Mouse (Mus musculus) embryonic stem cell, embryonic (primary cell): ENCODE results near the gene Tcn2.

ENCODE experiments used
- CTCF ChIA-PET, 4 experiments: fragments of 300-600 bp in 2 of 4; fragments of 350-600 bp in 2 of 4; sonication (Branson Sonifier 250); formaldehyde crosslinking; loops; one replicate each; lab custom pipeline; 2022; ENCODE audit warnings: inconsistent platforms in 2 of 4; lab: Charles Lee
- POLR2A ChIA-PET, 4 experiments: fragments of 300-600 bp in 2 of 4; fragments of 350-600 bp in 2 of 4; sonication (Branson Sonifier 250); formaldehyde crosslinking; loops; one replicate each; lab custom pipeline; 2022; ENCODE audit warnings: antibody characterized with exemption in 4 of 4, inconsistent platforms in 1 of 4; lab: Charles Lee

Tcn2 gene

DNA sequence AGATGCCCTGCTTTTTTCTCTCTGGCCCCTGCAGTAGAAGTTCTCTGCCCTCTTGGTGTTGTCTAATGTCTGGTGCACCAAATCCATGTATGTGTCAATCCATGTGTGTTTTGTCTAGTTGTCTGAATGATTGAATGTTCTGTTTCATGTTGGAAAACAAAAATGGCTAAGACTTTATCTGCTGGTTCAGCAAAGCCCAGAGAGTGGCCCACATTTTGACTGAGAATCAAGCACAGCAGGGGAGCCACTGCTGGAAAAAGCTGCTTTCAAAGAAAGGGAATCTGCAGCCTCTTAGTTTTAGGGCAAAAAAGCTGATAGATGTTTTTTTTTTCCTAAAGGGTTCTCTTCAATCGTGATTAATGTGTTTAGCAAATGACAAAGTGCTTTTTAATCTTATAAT lies 14.4 kb upstream of the Tcn2 start:
- POLR2A ChIA-PET, result interaction anchor here in 3 of 4 experiments (0.6 to 2.5 kb wide), 11 partner anchors 9 to 657 kb away, joined by 3 to 14 read pairs (median 4); partner anchors contain the start of gene Pes1 (in 3 of the 3)
- CTCF ChIA-PET, result interaction anchor here in 1 of 4 experiments (2.3 kb wide), 1 partner anchor 26 kb away, joined by 7 read pairs; no protein-coding TSS in a partner anchor

DNA sequence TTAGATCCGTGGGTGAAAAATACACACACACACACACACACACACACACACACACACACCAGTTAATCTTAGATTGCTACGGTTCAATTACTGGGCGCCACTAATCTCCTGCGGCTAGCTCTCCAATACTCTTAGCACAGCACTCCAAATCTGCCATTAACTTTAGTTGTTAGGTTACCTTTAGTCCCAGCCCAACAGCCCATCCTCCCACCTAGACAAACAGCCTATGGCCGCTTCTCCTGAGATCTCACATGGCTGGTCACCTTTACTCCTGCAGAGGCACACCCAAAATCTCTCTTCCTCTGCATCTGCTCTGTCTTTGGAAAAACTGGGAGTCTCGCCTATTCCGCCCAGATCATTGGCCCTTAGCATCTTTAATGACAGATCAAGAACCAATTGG lies 9.4 kb upstream of the Tcn2 start:
- CTCF ChIA-PET, result interaction anchor here in 2 of 4 experiments (0.7 to 1.2 kb wide), 2 partner anchors 51 to 153 kb away, joined by 4 to 5 read pairs; no protein-coding TSS in a partner anchor
- POLR2A ChIA-PET, result interaction anchor here (0.6 to 2.3 kb wide), 7 partner anchors 10 to 177 kb away, joined by 3 to 9 read pairs (median 4); partner anchors contain the start of genes Pes1 (in 2 of the 4), Gal3st1 (in 1 of the 4) and Tcn2 (in 1 of the 4)

DNA sequence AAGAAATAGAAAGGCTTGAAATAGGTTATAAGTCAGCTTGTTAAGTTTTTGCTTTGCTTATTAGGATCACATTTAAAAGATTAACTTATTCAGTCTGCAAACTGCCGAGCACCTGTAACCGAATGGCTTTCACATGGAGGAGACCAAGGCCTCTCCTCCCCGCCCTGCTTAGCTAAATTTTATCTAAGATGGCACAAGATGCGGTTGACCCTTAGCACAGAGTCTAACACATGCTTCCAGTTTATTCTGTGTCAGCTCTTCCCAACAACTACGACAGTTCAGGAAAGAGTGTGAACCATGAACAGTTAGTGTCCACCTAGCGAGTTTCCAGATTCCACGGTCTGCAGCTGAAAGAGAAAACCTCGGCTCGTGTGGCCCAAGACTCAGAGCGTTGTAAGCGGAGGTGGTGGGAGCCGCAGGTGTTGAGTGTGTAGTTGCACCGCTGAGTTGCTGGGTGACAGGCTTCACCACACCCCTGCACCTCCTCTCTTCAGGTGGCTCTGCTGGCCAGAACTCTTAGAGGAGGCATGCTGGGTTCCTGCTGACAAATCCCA lies 5.4 kb upstream of the Tcn2 start:
- ChIA-PET POLR2A (interaction anchor here in 2 of 4 experiments (0.8 to 2.1 kb wide), 8 partner anchors 9 to 33 kb away, joined by 3 to 8 read pairs (median 5); partner anchors contain the start of genes Pes1 (in 2 of the 2) and Slc35e4 (in 2 of the 2)), CTCF (interaction anchor here in 2 of 4 experiments (0.8 to 1.3 kb wide), 4 partner anchors 16 to 102 kb away, joined by 3 to 4 read pairs (median 4); no protein-coding TSS in a partner anchor)

GRCm38 (mm10) chr11:3936318-3936717 lies 4.4 kb upstream of the Tcn2 start:
- ChIA-PET CTCF (interaction anchor here in 1 of 4 experiments (1.2 kb wide), 1 partner anchor 15 kb away, joined by 4 read pairs; no protein-coding TSS in a partner anchor), POLR2A (interaction anchor here in 2 of 4 experiments (0.7 to 1.8 kb wide), 6 partner anchors 9 to 287 kb away, joined by 3 to 7 read pairs (median 3); partner anchors contain the start of genes Morc2a (in 1 of the 2) and Pes1 (in 1 of the 2))

DNA sequence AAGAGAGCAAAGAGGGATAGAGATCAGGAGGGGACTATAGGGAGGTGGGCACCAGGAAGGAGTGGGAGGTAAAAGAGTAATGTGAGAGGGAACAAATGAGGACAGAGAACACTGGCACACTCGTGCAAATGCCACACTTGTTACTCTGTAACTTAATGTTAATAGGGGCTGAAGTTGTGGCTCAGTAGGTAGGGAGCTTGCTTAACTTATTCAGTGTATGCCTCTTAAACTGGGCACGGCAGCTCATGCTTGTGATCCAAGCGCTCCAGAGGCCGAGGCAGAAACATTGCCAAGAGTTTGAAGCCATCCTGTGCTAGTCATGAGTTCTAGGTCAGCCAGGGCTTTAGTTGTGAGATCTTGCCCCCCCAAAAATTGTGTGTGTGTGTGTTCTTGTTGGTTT lies 3.2 kb upstream of the Tcn2 start:
- ChIA-PET CTCF (interaction anchor here in 1 of 4 experiments (1.0 to 1.2 kb wide), 2 partner anchors 13 to 65 kb away, joined by 3 to 4 read pairs; no protein-coding TSS in a partner anchor), POLR2A (interaction anchor here in 2 of 4 experiments (0.9 to 1.8 kb wide), 6 partner anchors 10 to 29 kb away, joined by 3 to 7 read pairs (median 4); partner anchors contain the start of gene Pes1 (in 2 of the 2))

DNA sequence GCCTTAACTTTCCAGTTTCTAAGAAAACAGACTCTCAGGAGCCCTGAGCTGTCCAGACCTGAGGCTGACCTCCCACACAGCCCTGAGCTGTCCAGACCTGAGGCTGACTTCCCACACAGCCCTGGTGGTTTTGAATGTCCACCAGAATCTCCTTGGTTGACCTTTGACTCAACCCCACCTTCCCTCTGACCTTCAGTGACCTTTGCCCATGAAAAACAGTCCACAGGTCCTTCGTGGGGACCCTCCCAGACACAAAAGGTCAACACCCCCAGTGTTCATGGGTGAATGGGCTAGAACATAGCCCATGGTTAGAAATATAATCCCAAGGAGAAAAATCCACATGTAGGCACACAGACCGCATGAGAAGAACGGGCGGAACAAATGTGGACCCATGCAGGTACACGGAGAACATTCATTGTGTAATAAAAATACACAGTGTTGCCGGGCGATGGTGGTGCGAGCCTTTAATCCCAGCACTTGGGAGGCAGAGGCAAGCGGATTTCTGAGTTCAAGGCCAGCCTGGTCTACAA lies 1.9 kb upstream of the Tcn2 start:
- ChIA-PET CTCF (no interaction called here), POLR2A (interaction anchor here in 2 of 4 experiments (1.0 to 3.2 kb wide), 2 partner anchors 30 to 65 kb away, joined by 3 to 30 read pairs; partner anchors contain the start of gene Pes1 (in 1 of the 2))

DNA sequence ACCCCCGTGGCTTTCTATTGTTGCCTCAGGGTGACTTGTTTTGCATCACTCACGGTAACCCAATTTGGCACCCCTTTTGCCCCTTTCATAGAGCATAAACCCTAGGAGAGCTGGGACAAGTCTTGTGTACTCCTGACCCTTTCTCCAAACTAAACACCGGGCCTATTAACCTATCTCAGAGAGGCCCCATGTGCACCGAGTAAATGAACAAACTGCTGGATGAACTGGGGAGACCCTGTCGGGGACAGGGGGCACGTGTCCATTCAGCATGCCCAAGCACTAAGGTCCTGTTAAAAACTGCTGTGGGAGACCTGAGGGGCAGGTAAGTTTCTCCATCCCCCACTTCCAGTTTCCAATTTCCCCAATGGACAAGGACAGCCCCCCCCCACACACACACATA lies 1.0 kb downstream of the Tcn2 start:
- POLR2A ChIA-PET, result interaction anchor here in 3 of 4 experiments (0.6 to 3.2 kb wide), 23 partner anchors 9 to 1127 kb away, joined by 3 to 30 read pairs (median 5); partner anchors contain the start of genes Pes1 (in 3 of the 3), Slc35e4 (in 2 of the 3), 4921536K21Rik (in 1 of the 3) and Gal3st1 (in 1 of the 3)
- CTCF ChIA-PET, result interaction anchor here (0.6 to 2.7 kb wide), 12 partner anchors 9 to 584 kb away, joined by 3 to 25 read pairs (median 4); partner anchors contain the start of genes Slc35e4 (in 2 of the 4) and Gal3st1 (in 1 of the 4)

GRCm38 (mm10) chr11:3930019-3930418 lies 1.9 kb downstream of the Tcn2 start:
- POLR2A ChIA-PET, result no interaction called here

GRCm38 (mm10) chr11:3925916-3926315 lies 6.0 kb downstream of the Tcn2 start:
- ChIA-PET CTCF (no interaction called here), POLR2A (interaction anchor here in 2 of 4 experiments (0.6 to 1.9 kb wide), 3 partner anchors 21 to 68 kb away, joined by 3 to 6 read pairs (median 5); partner anchors contain the start of gene Pes1 (in 1 of the 2))

More at GRCm38 (mm10) chr11:3930019-3930418, 1.9 kb downstream of the Tcn2 start:
- CTCF ChIA-PET, result interaction anchor here in 2 of 4 experiments (2.1 to 2.7 kb wide), 2 partner anchors 9 kb away, joined by 14 to 25 read pairs; no protein-coding TSS in a partner anchor

DNA sequence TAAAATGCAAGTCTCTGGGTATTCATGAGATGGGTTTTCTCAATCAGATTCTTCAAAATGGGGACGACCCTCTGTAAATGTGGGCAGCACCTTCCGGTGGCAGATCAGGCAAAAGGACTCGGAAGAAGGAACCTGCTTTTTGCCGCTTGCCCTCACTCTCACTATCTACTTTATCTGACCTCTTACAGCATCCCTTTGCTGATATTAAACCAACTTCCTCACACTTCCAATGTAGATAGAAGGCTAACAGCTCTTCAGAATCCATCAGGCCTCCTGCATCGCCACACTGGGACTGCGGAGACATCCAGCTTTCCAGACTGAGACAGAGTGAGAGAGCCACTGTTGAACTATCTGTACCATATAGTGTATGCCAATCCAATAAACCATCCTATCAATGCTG lies 9.2 kb downstream of the Tcn2 start:
- ChIA-PET CTCF (interaction anchor here in 3 of 4 experiments (0.8 to 2.6 kb wide), 5 partner anchors 9 to 89 kb away, joined by 3 to 10 read pairs (median 7); partner anchors contain the start of genes Osbp2 (in 1 of the 3) and Tcn2 (in 1 of the 3)), POLR2A (interaction anchor here in 3 of 4 experiments (1.1 to 3.3 kb wide), 5 partner anchors 9 to 41 kb away, joined by 3 to 19 read pairs (median 5); partner anchors contain the start of genes Pes1 (in 2 of the 3) and Tcn2 (in 1 of the 3))

DNA sequence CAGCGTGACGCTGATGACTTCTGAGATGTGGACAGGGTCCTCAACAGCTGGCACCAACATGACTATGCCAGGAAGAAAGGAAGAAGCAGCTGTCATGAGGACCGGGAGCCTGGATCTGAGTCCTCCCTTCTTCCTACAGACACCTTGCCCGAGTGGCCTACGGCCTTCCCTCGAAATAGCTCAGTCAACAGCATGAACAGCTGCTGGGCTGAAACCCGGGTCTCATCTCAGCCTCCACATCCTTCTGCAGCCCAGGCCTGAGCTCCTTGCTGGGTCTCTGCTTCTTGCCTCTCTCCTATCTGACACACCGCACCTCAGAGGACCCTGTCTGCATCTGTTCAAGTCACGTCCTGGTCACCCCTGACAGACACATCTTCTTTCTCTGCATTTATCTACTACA lies 9.8 kb downstream of the Tcn2 start:
- ChIA-PET POLR2A (interaction anchor here in 3 of 4 experiments (0.6 to 3.3 kb wide), 18 partner anchors 9 to 104 kb away, joined by 3 to 19 read pairs (median 4); partner anchors contain the start of genes Tcn2 (in 3 of the 3), Pes1 (in 2 of the 3), 4921536K21Rik (in 1 of the 3) and Dusp18 (in 1 of the 3)), CTCF (interaction anchor here (0.5 to 2.6 kb wide), 56 partner anchors 9 to 1200 kb away, joined by 3 to 25 read pairs (median 4); partner anchors contain the start of genes Tcn2 (in 4 of the 4), Pes1 (in 2 of the 4), Dusp18 (in 1 of the 4) and Osbp2 (in 1 of the 4))

DNA sequence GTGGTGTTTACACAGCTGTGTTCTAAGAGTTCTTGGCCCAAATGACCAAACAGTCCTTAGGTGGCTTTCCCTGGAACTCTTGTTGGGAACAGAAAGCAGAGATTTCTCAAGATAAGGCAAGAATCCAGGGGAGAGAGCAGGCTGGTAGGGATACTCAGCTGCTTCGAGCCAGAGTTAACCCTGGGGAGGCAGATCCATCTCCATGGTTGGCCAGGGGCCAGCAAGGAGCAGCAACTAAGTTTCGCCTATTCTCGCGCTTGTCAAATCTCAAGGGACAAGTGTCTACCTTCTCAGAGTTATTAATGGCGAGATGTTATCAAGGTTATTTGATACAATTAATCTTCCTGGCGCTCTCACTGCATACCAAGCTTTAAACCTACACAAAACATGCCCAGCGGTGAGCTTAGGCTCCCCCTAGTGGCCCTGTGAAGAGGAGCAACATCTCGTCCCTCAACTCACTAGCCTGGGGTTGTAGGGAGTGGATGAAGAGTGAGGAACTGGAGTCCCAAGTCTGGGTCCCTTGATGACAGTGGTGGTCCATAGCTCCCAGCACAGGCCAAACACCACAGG lies 10.6 kb downstream of the Tcn2 start:
- ChIA-PET POLR2A (interaction anchor here in 3 of 4 experiments (0.5 to 3.3 kb wide), 25 partner anchors 8 to 273 kb away, joined by 3 to 19 read pairs (median 3); partner anchors contain the start of genes Pes1 (in 3 of the 3), Tcn2 (in 3 of the 3), 4921536K21Rik (in 1 of the 3) and Dusp18 (in 1 of the 3)), CTCF (interaction anchor here (0.5 to 2.6 kb wide), 79 partner anchors 8 to 1201 kb away, joined by 3 to 25 read pairs (median 4); partner anchors contain the start of genes Tcn2 (in 4 of the 4), Dusp18 (in 2 of the 4), Pes1 (in 2 of the 4) and 4921536K21Rik (in 1 of the 4))

DNA sequence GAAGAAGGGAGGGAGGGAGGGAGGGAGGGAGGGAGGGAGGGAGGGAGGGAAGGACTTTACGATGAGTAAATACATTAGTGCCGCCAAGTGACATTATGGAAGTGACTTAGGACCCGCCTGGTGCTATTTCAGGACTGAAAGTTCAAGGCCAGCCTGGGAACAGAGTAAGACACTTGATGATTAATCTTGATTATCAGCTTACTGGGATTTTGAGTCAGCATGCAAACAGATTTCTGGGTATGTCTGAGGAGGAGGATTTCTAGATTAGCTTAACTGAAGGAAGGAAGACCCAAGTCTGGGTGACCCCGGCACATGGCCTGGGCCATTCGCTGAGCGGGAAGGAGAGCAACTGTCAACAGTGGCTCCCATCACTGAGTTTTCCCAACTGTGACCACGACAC lies 11.5 kb downstream of the Tcn2 start:
- ChIA-PET CTCF (interaction anchor here (0.6 to 2.6 kb wide), 37 partner anchors 9 to 544 kb away, joined by 3 to 25 read pairs (median 4); partner anchors contain the start of genes Tcn2 (in 3 of the 4), Pes1 (in 2 of the 4) and Osbp2 (in 1 of the 4)), POLR2A (interaction anchor here (0.6 to 3.3 kb wide), 13 partner anchors 11 to 272 kb away, joined by 3 to 19 read pairs (median 4); partner anchors contain the start of genes Tcn2 (in 3 of the 4), Pes1 (in 2 of the 4), 4921536K21Rik (in 1 of the 4) and Dusp18 (in 1 of the 4))

- CTCF ChIA-PET, result interaction anchor here in 2 of 4 experiments (0.5 to 1.4 kb wide), 4 partner anchors 39 to 321 kb away, joined by 3 read pairs; no protein-coding TSS in a partner anchor
- POLR2A ChIA-PET, result interaction anchor here in 2 of 4 experiments (0.6 to 1.4 kb wide), 5 partner anchors 9 to 48 kb away, joined by 3 to 4 read pairs (median 3); no protein-coding TSS in a partner anchor
These were observed 13.2 kb downstream of the Tcn2 start for GRCm38 (mm10) chr11:3918738-3919137.

DNA sequence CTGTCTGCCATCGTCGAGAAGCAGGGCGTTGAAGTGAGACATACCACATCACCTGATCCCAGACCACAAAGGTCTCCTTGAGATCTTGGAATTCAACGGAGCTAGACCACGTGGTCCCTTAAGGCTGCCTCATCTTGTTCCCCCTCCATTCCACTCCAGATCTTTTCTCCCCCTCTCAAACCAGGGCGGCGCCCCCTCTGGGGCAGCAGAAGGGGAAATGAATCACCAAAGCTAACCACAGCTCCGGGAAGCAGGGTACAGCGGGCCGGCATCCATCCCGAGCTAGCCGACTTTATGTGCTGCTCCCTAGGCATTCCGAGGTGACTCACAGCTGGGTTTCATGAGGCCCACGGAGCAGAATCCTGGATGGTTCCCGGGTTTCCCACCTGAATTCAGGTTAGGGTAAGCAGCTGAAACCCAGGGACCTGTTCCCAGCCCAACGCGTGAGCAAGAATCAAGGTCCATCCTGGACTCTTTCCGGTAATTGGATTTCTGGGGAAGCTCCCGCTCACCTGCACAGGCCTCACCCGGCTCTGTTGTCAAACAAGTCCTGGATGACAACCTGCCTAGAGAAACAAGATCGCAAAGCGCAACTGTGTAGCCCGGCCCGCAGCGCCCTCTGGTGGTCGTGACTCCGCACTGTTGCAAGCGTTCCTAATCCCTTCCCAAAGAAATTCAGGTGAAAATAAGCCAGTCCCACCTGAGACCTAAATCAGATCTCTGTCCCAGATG lies 17.7 kb downstream of the Tcn2 start, which contains the start of gene Slc35e4:
Gene Slc35e4 (minus strand): TSS at position 556 of the 732 bp plus-strand sequence.
- CTCF ChIA-PET, result interaction anchor here (0.6 to 2.4 kb wide), 64 partner anchors 7 to 951 kb away, joined by 3 to 23 read pairs (median 4); partner anchors contain the start of genes Tcn2 (in 3 of the 4), Gal3st1 (in 2 of the 4), Pes1 (in 2 of the 4) and 4921536K21Rik (in 1 of the 4)
- POLR2A ChIA-PET, result interaction anchor here in 3 of 4 experiments (0.6 to 2.7 kb wide), 60 partner anchors 8 to 462 kb away, joined by 3 to 22 read pairs (median 4); partner anchors contain the start of genes 4921536K21Rik (in 3 of the 3), Dusp18 (in 3 of the 3), Gal3st1 (in 3 of the 3) and Morc2a (in 3 of the 3)
